Mouse (Mus musculus) B cell, adult (primary cell): ENCODE data around the gene Rasl12. TPM values are rescaled to one million over a fixed set of nuclear protein-coding genes. Genes with fewer than 3 reads are reported as not detected.

Source experiments
- total RNA-seq: library from RNA; stranded (reverse); gene quantifications from 4 replicates; pipeline ENCODE4 v1.2.4, GENCODE M21; 2023; ENCODE audit not compliant: inconsistent age

The Rasl12 gene
- total RNA-seq, result 0.21 to 0.26 TPM in 2 of 4 replicates, not detected in the others

GRCm38 (mm10) chr9:65398279-65398678 lies at the start of gene Rasl12:
TSS of gene Rasl12 (plus strand) at chr9:65398506.

GRCm38 (mm10) chr9:65360641-65361448 lies 37.5 kb upstream of the Rasl12 start, which contains the start of gene Ubap1l:
TSS of gene Ubap1l (plus strand) at chr9:65361041.

GRCm38 (mm10) chr9:65391613-65391964 lies 6.7 kb upstream of the Rasl12 start, which contains the start of gene Kbtbd13:
TSS of gene Kbtbd13 (minus strand) at chr9:65391652.

GRCm38 (mm10) chr9:65422760-65423501 lies 24.6 kb downstream of the Rasl12 start, which contains the start of gene Slc51b:
TSS of gene Slc51b (minus strand) at chr9:65422955.

GRCm38 (mm10) chr9:65435671-65436301 lies 37.5 kb downstream of the Rasl12 start, which contains the start of gene Mtfmt:
TSS of gene Mtfmt (plus strand) at chr9:65435782.

GRCm38 (mm10) chr9:65460732-65461442 lies 62.6 kb downstream of the Rasl12 start, which contains the start of gene Spg21:
TSS of gene Spg21 (plus strand) at chr9:65460947.

Other genes with a start within 250 kb of the Rasl12 start
- 3.7 to 6.5 TPM (median 4.3 TPM) in 4 replicates for gene Parp16, start 203.2 kb upstream of the Rasl12 start, total RNA-seq
- not detected in 4 replicates for gene Cilp, start 133.3 kb upstream of the Rasl12 start, total RNA-seq
- gene Clpx, start 104.2 kb upstream of the Rasl12 start, total RNA-seq, result 30.2 to 36.2 TPM (median 31.7 TPM) in 4 replicates
- gene Pdcd7, start 52.4 kb upstream of the Rasl12 start, total RNA-seq, result 21.5 to 25.0 TPM (median 21.9 TPM) in 4 replicates
- 0.63 to 1.8 TPM in 2 of 4 replicates, not detected in the others for gene Ubap1l, start 37.5 kb upstream of the Rasl12 start, total RNA-seq
- not detected in 4 replicates for gene Kbtbd13, start 6.9 kb upstream of the Rasl12 start, total RNA-seq
- gene Slc51b, start 24.4 kb downstream of the Rasl12 start, total RNA-seq, result not detected in 4 replicates
- gene Mtfmt, start 37.3 kb downstream of the Rasl12 start, total RNA-seq, result 21.0 to 25.7 TPM (median 22.2 TPM) in 4 replicates
- gene Spg21, start 62.4 kb downstream of the Rasl12 start, total RNA-seq, result 63.2 to 69.7 TPM (median 65.7 TPM) in 4 replicates
- 0.35 to 0.63 TPM (median 0.35 TPM) in 3 of 4 replicates, not detected in the other for gene Ankdd1a, start 121.7 kb downstream of the Rasl12 start, total RNA-seq
- gene Plekho2, start 181.5 kb downstream of the Rasl12 start, total RNA-seq, result 176 to 199 TPM (median 188 TPM) in 4 replicates
- gene Pif1, start 188.7 kb downstream of the Rasl12 start, total RNA-seq, result 0.57 to 1.3 TPM (median 0.77 TPM) in 4 replicates
- gene Rbpms2, start 231.1 kb downstream of the Rasl12 start, total RNA-seq, result 0.32 TPM in 1 of 4 replicates, not detected in the others